Mouse (Mus musculus) midbrain, embryonic 14.5 days (tissue): ENCODE measurements around the gene Loxl1. TPM values are rescaled to one million over a fixed set of nuclear protein-coding genes. Genes with fewer than 3 reads are reported as not detected.
A peak's percentile ranks its signal among the peaks of the same experiment; 100 is the strongest.

Experiments
- ATAC-seq: fragments of 200-750 bp; cut with Nextera tagmentation; 2 replicates; pipeline ENCODE4 v1.8.0; 2017; ENCODE audit warnings: moderate number of reproducible peaks, moderate library complexity; ENCODE audit not compliant: low FRiP score, low TSS enrichment
- DNase-seq: peaks from one replicate; pipeline ENCODE4 v3.0.0-alpha.2; 2015
- H3K27ac ChIP-seq: fragments of 300-500 bp; sonication (generic); replicated peaks from 2 replicates; pipeline ENCODE4 v1.5.1; 2014; ENCODE audit warnings: mild to moderate bottlenecking, low read depth, low read length, moderate library complexity
- H3K27me3 ChIP-seq: fragments of 300-500 bp; sonication (generic); 2 replicates; pipeline ENCODE4 v1.6.1; 2014; ENCODE audit warnings: low read length, control low read depth, mixed read lengths; ENCODE audit not compliant: control insufficient read depth, insufficient read depth
- H3K36me3 ChIP-seq: fragments of 300-500 bp; sonication (generic); 2 replicates; pipeline ENCODE4 v1.6.1; 2014; ENCODE audit warnings: low read length, control low read depth; ENCODE audit not compliant: control insufficient read depth, insufficient read depth
- H3K4me1 ChIP-seq: fragments of 300-500 bp; sonication (generic); 2 replicates; pipeline ENCODE4 v1.6.1; 2014; ENCODE audit warnings: mild to moderate bottlenecking, antibody characterized with exemption, low read length, control low read depth; ENCODE audit not compliant: control insufficient read depth, insufficient read depth
- H3K4me2 ChIP-seq: fragments of 300-500 bp; sonication (generic); 2 replicates; pipeline ENCODE4 v1.6.1; 2014; ENCODE audit warnings: mild to moderate bottlenecking, low read length, moderate library complexity
- H3K4me3 ChIP-seq: fragments of 300-500 bp; sonication (generic); replicated peaks from 2 replicates; pipeline ENCODE4 v1.5.1; 2014; ENCODE audit warnings: low read depth, low read length
- H3K9ac ChIP-seq: fragments of 300-500 bp; sonication (generic); replicated peaks from 2 replicates; pipeline ENCODE4 v1.6.1; 2014; ENCODE audit warnings: mild to moderate bottlenecking, low read length, moderate library complexity
- H3K9me3 ChIP-seq: fragments of 300-500 bp; sonication (generic); 2 replicates; pipeline ENCODE4 v1.6.1; 2016; ENCODE audit warnings: low read length, control low read depth, mixed read lengths; ENCODE audit not compliant: control insufficient read depth
- WGBS: fragments of 180-500 bp; shearing (Covaris S2); extraction: QIAGEN DNeasy Blood & Tissue Kit; methylation state at CpG from one replicate; pipeline ENCODE4 v1.1.7; 2014; 5-methylcytosine and 5-hydroxymethylcytosine counted together
- polyA plus RNA-seq: library from polyadenylated mRNA; unstranded; fragments of >200 nt; fragmentation: Nextera tagmentation; extraction: Ambion mirVana; gene quantifications from 2 replicates; pipeline ENCODE4 v1.2.1, GENCODE M21; 2014

Gene Loxl1
- polyA plus RNA-seq, result 2.7 and 5.6 TPM in 2 replicates

DNA sequence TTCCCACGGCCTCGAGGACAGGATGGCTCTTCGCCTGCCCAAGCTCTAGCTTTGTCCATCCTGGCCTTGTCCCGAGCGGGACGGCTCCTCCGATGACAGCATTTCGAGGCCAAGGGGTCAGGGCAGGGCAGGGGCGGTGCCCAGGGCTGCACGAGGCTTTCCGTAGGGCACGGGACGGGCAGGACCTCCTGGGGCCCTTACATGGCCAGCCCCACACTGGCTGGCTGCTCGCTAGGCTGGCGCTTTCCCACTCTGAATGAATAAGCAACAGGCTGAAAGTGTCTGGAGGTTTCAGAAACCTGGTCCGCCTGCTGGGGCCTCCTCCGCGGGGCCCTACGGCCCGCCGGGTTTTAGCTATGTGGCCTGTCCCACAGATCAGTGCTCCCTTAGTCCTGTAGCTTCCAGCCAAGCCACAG, at the start of gene Loxl1:
TSS of gene Loxl1 (minus strand) at position 243 of the 416 bp plus-strand sequence.
- DNase-seq (peak; percentile 73), ATAC-seq (no peak)
- peaks cover 21% of the 10 kb centered on the region for H3K4me1 ChIP-seq
- WGBS, result under 1% methylated on average over 21 of the region's 21 CpGs
- peak within 1 kb of the TSS; percentile 34 for H3K4me3 ChIP-seq
- H3K27ac ChIP-seq, result 0 out of 2 replicates have a peak within 1 kb of the TSS, but pooled peaks have one; percentile 41
- no peaks in the 10 kb centered on the region for H3K36me3 ChIP-seq
- no peaks in the 10 kb centered on the region for H3K9me3 ChIP-seq
- peaks cover 20% of the 10 kb centered on the region for H3K27me3 ChIP-seq
- peak within 1 kb of the TSS; percentile 37; the same call in 1 of the 2 replicates for H3K9ac ChIP-seq
- peak within 1 kb of the TSS; percentile 57 for H3K4me2 ChIP-seq

DNA sequence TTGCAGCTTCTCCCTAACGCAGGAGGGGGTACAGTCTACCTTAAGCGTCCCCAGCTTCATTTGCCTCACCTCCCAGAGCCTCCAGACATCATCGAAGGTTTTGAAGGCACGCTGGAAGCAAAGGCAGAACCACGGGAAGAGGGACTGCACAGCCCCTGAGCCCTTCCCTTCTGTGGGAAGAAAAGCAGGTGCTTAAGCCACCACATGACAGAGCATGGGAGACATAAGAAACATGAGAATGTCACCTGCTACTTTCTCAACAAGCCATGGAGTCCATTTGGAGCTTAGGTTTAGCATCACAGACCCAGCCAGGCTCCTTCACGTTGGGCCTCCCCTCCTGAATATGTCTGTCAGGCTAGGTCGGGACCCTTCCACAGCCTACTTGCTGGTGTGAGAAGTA, 49.0 kb upstream of the Loxl1 start:
- Histone ChIP-seq H3K4me3 (no peak overlapping the region), H3K27me3 (no peaks in the 10 kb centered on the region), H3K9me3 (no peaks in the 10 kb centered on the region), H3K4me1 (no peaks in the 10 kb centered on the region), H3K9ac (no peak overlapping the region), H3K4me2 (no peak overlapping the region), H3K27ac (no peak overlapping the region), H3K36me3 (no peaks in the 10 kb centered on the region)
- DNase-seq, result no peak
- 88% methylated on average over 7 of the region's 7 CpGs for WGBS
- ATAC-seq, result no peak

DNA sequence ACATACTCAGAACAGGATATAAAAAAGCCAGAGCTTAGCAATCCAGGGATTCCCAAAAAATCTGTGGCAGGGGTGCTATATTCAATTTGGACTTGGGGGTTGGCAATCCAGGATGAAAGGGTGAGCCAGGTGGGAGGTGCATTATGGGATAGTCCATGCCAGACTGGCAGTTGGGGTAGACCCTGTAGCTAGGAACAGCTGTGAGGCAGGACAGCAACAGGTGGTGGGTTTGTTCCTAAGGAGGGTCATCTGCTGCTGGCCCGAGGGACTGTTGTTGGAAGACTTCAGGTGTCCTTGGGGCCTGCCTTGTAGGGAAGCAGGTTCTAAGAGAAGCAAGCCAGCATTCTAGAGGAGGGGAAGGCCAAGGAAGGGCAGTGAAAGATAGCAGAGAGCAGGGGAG, 48.4 kb upstream of the Loxl1 start:
- H3K4me1 ChIP-seq, result no peaks in the 10 kb centered on the region
- 92% methylated on average over 1 of the region's 1 CpGs for WGBS
- no peaks in the 10 kb centered on the region for H3K27me3 ChIP-seq
- no peak for ATAC-seq
- no peak overlapping the region for H3K4me3 ChIP-seq
- H3K4me2 ChIP-seq, result no peak overlapping the region
- H3K27ac ChIP-seq, result no peak overlapping the region
- H3K36me3 ChIP-seq, result no peaks in the 10 kb centered on the region
- H3K9ac ChIP-seq, result no peak overlapping the region
- no peaks in the 10 kb centered on the region for H3K9me3 ChIP-seq
- no peak for DNase-seq

DNA sequence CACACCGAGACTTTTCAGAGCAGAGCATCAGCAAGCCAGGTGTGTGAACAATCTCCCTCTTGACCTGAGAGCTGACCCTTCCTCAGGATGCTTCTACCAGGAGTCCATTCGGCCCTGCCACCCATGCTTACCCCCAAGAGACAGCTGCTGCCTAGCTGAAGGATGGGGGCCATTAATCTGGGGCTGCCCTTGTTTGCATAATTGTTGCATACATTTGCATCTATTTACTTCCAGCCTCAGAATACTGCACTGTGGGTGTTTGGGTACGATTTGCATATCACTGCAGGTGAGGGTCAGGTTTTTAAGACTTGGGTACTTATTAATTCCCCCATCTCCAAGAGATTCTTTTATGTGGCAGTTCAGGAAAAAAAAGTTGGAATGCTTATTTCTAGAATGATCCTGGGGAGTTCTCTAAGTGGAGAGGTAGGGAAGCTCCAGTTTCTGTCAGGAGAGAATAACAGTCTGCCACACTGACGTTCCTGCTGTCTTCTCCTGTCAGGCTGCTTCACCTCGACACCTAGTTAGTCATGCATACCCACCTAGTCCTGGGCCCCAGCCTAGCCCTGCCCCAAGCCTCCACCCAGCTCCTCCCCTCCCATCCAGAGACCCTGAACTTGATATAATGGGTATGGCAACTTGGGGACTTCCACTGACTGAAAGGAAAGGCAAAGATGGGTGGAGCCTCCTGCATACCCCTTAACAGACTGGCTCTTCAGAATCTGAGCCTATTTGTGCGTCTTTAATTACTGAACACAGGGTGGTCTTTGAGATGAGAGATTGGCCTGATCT, 42.5 kb upstream of the Loxl1 start:
- H3K27ac ChIP-seq, result peak overlapping the region; percentile 37; the same call in 1 of the 2 replicates
- 25% methylated on average over 6 of the region's 6 CpGs for WGBS
- ATAC-seq (no peak), DNase-seq (peak; percentile 39)
- 0 out of 2 replicates have a peak, but pooled peaks cover 12% of the 10 kb centered on the region for H3K4me1 ChIP-seq
- H3K4me3 ChIP-seq, result no peak overlapping the region
- H3K4me2 ChIP-seq, result no peak overlapping the region
- H3K9ac ChIP-seq, result no peak overlapping the region
- no peaks in the 10 kb centered on the region for H3K36me3 ChIP-seq
- H3K9me3 ChIP-seq, result no peaks in the 10 kb centered on the region
- no peaks in the 10 kb centered on the region for H3K27me3 ChIP-seq

DNA sequence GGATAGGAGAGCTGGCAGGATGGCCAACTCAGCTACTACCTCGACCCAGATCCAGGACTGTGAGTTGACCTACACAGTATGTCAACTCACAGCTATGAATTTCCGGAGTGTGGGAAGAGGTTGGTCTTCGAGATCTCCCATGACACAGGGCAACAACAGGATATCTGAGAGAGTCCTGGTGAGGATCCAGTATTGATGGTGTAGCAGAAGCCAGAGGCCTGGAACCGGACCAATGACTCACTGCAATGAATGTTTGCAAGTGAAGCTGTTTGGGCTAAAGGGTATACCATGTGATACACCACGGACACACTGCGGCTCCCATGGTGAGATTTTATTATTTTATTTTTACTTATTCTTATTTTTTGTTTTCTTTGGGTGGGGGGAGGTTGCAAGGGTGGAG, 41.7 kb upstream of the Loxl1 start:
- Histone ChIP-seq H3K27ac (no peak overlapping the region), H3K27me3 (no peaks in the 10 kb centered on the region), H3K9me3 (no peaks in the 10 kb centered on the region), H3K4me3 (no peak overlapping the region), H3K9ac (no peak overlapping the region), H3K4me2 (no peak overlapping the region), H3K4me1 (0 out of 2 replicates have a peak, but pooled peaks cover 12% of the 10 kb centered on the region), H3K36me3 (no peaks in the 10 kb centered on the region)
- ATAC-seq, result no peak
- DNase-seq, result no peak
- 90% methylated on average over 6 of the region's 6 CpGs for WGBS

DNA sequence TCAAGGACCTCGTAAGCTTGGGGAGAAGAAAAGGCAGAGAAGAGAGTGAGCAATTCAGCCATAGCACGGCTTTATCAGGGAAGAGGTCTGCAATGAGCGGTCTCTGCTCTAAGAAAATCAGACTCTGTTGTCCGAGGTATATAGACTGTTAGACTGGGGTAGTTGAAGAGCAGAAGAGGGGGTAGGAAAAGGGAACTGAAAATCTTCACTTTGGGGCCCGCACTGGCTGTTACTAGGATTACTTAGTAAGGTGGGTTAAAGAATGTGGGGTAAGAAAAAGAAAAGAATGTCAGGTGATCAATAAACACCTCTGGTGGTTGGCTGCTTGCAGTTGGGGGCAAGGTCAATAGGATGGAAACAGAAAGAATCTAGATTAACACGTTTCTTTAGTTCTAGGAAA, 40.2 kb upstream of the Loxl1 start:
- DNase-seq (no peak), ATAC-seq (no peak)
- H3K4me1 ChIP-seq, result 0 out of 2 replicates have a peak, but pooled peaks cover 12% of the 10 kb centered on the region
- H3K27ac ChIP-seq, result no peak overlapping the region
- H3K36me3 ChIP-seq, result no peaks in the 10 kb centered on the region
- H3K4me2 ChIP-seq, result no peak overlapping the region
- H3K9ac ChIP-seq, result no peak overlapping the region
- no peaks in the 10 kb centered on the region for H3K27me3 ChIP-seq
- no peaks in the 10 kb centered on the region for H3K9me3 ChIP-seq
- no peak overlapping the region for H3K4me3 ChIP-seq
- 86% methylated on average over 6 of the region's 6 CpGs for WGBS

DNA sequence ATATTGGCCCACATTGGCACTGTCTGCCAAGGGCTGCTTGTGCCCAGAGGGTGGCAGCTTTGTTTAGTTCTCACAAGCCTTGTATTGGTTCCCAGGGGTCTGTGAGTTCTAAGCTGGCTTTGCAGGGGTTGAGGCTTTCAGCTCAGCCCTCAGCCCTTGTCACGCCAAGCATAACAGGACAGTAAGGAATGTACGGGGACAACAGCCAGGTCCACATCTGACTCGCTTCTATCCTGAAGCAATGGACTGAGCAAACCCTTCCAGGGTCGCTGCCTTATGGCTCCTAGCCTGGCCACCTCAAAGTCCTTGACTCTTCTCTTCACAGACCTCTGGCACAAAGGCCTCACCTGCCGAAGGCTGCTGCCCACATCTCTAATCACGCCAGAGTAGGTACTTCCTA, 34.8 kb upstream of the Loxl1 start:
- H3K4me1 ChIP-seq, result no peaks in the 10 kb centered on the region
- H3K27me3 ChIP-seq, result no peaks in the 10 kb centered on the region
- ATAC-seq (no peak), DNase-seq (no peak)
- no peaks in the 10 kb centered on the region for H3K9me3 ChIP-seq
- no peak overlapping the region for H3K27ac ChIP-seq
- H3K36me3 ChIP-seq, result no peaks in the 10 kb centered on the region
- WGBS, result 91% methylated on average over 6 of the region's 6 CpGs
- no peak overlapping the region for H3K4me3 ChIP-seq
- no peak overlapping the region for H3K9ac ChIP-seq
- no peak overlapping the region for H3K4me2 ChIP-seq

DNA sequence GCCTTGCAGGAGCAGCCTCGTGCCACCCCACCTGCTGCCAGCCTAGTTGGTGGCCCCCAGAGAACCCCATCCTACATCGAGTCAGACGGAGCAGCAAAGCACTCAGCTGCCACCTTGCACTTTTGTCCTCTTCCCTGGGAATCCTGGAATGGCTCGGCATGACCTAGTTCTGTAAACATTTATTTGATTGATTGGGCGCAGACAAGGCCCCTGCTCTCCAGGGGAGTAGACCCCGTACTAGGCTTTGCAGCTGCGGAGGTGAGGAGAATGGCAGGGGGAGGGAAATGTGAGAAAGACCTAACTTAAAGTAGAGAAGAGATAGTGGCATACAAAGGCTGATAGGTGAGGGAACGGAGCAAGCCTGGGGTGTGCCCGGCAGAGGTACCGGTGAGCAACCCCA, 33.5 kb upstream of the Loxl1 start:
- 51% methylated on average over 10 of the region's 10 CpGs for WGBS
- Histone ChIP-seq H3K9ac (no peak overlapping the region), H3K9me3 (no peaks in the 10 kb centered on the region), H3K4me1 (no peaks in the 10 kb centered on the region), H3K27me3 (no peaks in the 10 kb centered on the region), H3K4me2 (no peak overlapping the region), H3K27ac (no peak overlapping the region), H3K4me3 (no peak overlapping the region), H3K36me3 (no peaks in the 10 kb centered on the region)
- DNase-seq (no peak), ATAC-seq (no peak)

DNA sequence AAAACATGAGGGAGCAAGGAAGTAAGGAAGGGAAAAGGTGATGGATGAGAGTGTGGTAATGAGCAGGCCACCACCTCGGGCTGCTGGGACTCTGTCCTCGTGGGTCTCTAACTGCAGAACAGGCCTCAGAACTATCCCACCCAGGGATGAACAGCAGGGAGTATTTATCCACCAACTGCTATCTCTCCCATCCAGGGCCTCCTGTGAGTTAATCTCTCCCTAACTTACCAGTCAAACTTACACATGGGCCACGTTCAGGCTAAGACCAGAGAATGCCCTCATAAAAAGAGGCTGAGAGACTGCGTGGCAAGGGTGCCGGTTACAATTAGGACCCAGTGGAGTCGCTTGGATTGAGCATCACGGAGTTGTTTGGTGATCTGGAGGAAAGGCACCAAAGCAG, 33.0 kb upstream of the Loxl1 start:
- ATAC-seq, result no peak
- H3K4me1 ChIP-seq, result no peaks in the 10 kb centered on the region

More for the DNA sequence above, 33.0 kb upstream of the Loxl1 start:
- H3K9ac ChIP-seq, result no peak overlapping the region
- H3K36me3 ChIP-seq, result no peaks in the 10 kb centered on the region
- H3K4me2 ChIP-seq, result no peak overlapping the region
- H3K9me3 ChIP-seq, result no peaks in the 10 kb centered on the region
- no peak for DNase-seq
- no peak overlapping the region for H3K27ac ChIP-seq
- 71% methylated on average over 7 of the region's 7 CpGs for WGBS
- H3K4me3 ChIP-seq, result no peak overlapping the region
- H3K27me3 ChIP-seq, result no peaks in the 10 kb centered on the region
